Mouse (Mus musculus): Measurements from ENCODE around the gene Nudt2. TPM values are rescaled to one million over a fixed set of nuclear protein-coding genes. Genes with fewer than 3 reads are reported as not detected.

Nudt2 gene
- polyA plus RNA-seq (2012; rRNA removed) (19.1 and 32.6 TPM in 2 replicates), polyA plus RNA-seq (2014; fragmentation: Nextera tagmentation; extraction: Ambion mirVana) (47.7 and 52.8 TPM in 2 replicates)

GRCm38 (mm10) chr4:41464345-41465286 lies at the start of gene Nudt2, which contains the start of gene Kif24:
Gene Nudt2, plus strand, starts transcription at chr4:41465151.
Gene Kif24, minus strand, starts transcription at chr4:41464887.
- peak within 1 kb of the TSS; percentile 3; the same call in 1 of the 2 replicates for H3K27ac ChIP-seq (replicated peaks; ENCODE audit: low read depth, low read length)
- peak within 1 kb of the TSS; percentile 57 for H3K4me3 ChIP-seq (replicated peaks; ENCODE audit: low read length)
- WGBS, result under 1% methylated on average over 61 of the region's 70 CpGs
- DNase-seq (ENCODE audit: low spot score) (peak; percentile 100), ATAC-seq (ENCODE audit: low FRiP score, low read depth) (peak; percentile 98)
- H3K9me3 ChIP-seq (ENCODE audit: control insufficient read depth, low read length), result no peaks in the 10 kb centered on the region
- peak within 1 kb of the TSS; percentile 63 for H3K4me2 ChIP-seq (replicated peaks; ENCODE audit: low read depth, low read length, severe bottlenecking)
- H3K4me1 ChIP-seq (ENCODE audit: control insufficient read depth, insufficient read depth, low read length), result peaks cover 8% of the 10 kb centered on the region; the same call in 1 of the 2 replicates
- no peaks in the 10 kb centered on the region for H3K36me3 ChIP-seq (ENCODE audit: control insufficient read depth, insufficient read depth, low read length)
- H3K9ac ChIP-seq (ENCODE audit: low read depth, low read length, severe bottlenecking), result peak within 1 kb of the TSS; percentile 55
- TF ChIP-seq POLR2A (IDR thresholded peaks at IDR 0.05; ENCODE audit: borderline replicate concordance, extremely low read depth, insufficient read depth, insufficient read length), result 0 out of 2 replicates have a peak, but pooled peaks have one; percentile 88
- H3K27me3 ChIP-seq (ENCODE audit: control insufficient read depth, insufficient read depth, low read length), result no peaks in the 10 kb centered on the region

GRCm38 (mm10) chr4:41416966-41417365 lies 48.0 kb upstream of the Nudt2 start:
- H3K9ac ChIP-seq (ENCODE audit: low read depth, low read length, severe bottlenecking), result no peak overlapping the region
- no peaks in the 10 kb centered on the region for H3K4me1 ChIP-seq (ENCODE audit: control insufficient read depth, insufficient read depth, low read length)
- TF ChIP-seq POLR2A (IDR thresholded peaks at IDR 0.05; ENCODE audit: borderline replicate concordance, extremely low read depth, insufficient read depth, insufficient read length), result no peak
- no peak overlapping the region for H3K27ac ChIP-seq (replicated peaks; ENCODE audit: low read depth, low read length)
- no peak overlapping the region for H3K4me2 ChIP-seq (replicated peaks; ENCODE audit: low read depth, low read length, severe bottlenecking)
- DNase-seq (ENCODE audit: low spot score), result no peak
- H3K9me3 ChIP-seq (ENCODE audit: control insufficient read depth, low read length), result no peaks in the 10 kb centered on the region
- H3K36me3 ChIP-seq (ENCODE audit: control insufficient read depth, insufficient read depth, low read length), result no peaks in the 10 kb centered on the region
- H3K27me3 ChIP-seq (ENCODE audit: control insufficient read depth, insufficient read depth, low read length), result no peaks in the 10 kb centered on the region
- no peak for ATAC-seq (ENCODE audit: low FRiP score, low read depth)
- no peak overlapping the region for H3K4me3 ChIP-seq (replicated peaks; ENCODE audit: low read length)

- no peaks in the 10 kb centered on the region for H3K9me3 ChIP-seq (ENCODE audit: control insufficient read depth, low read length)
- no peak overlapping the region for H3K4me3 ChIP-seq (replicated peaks; ENCODE audit: low read length)
- H3K4me1 ChIP-seq (ENCODE audit: control insufficient read depth, insufficient read depth, low read length), result no peaks in the 10 kb centered on the region
- no peaks in the 10 kb centered on the region for H3K27me3 ChIP-seq (ENCODE audit: control insufficient read depth, insufficient read depth, low read length)
- no peak for DNase-seq (ENCODE audit: low spot score)
- ATAC-seq (ENCODE audit: low FRiP score, low read depth), result no peak
- H3K27ac ChIP-seq (replicated peaks; ENCODE audit: low read depth, low read length), result no peak overlapping the region
- 85% methylated on average over 5 of the region's 5 CpGs for WGBS
- H3K9ac ChIP-seq (ENCODE audit: low read depth, low read length, severe bottlenecking), result no peak overlapping the region
- TF ChIP-seq POLR2A (IDR thresholded peaks at IDR 0.05; ENCODE audit: borderline replicate concordance, extremely low read depth, insufficient read depth, insufficient read length), result no peak
- H3K4me2 ChIP-seq (replicated peaks; ENCODE audit: low read depth, low read length, severe bottlenecking), result no peak overlapping the region
- no peaks in the 10 kb centered on the region for H3K36me3 ChIP-seq (ENCODE audit: control insufficient read depth, insufficient read depth, low read length)
Observed at GRCm38 (mm10) chr4:41438931-41439330, 26.0 kb upstream of the Nudt2 start.

GRCm38 (mm10) chr4:41442790-41443302 lies 22.1 kb upstream of the Nudt2 start:
- Histone ChIP-seq H3K36me3 (ENCODE audit: control insufficient read depth, insufficient read depth, low read length) (no peaks in the 10 kb centered on the region; the same call in 1 of the 2 replicates), H3K9ac (ENCODE audit: low read depth, low read length, severe bottlenecking) (no peak overlapping the region), H3K4me3 (replicated peaks; ENCODE audit: low read length) (no peak overlapping the region), H3K4me2 (replicated peaks; ENCODE audit: low read depth, low read length, severe bottlenecking) (no peak overlapping the region), H3K27me3 (ENCODE audit: control insufficient read depth, insufficient read depth, low read length) (no peaks in the 10 kb centered on the region), H3K4me1 (ENCODE audit: control insufficient read depth, insufficient read depth, low read length) (no peaks in the 10 kb centered on the region), H3K9me3 (ENCODE audit: control insufficient read depth, low read length) (no peaks in the 10 kb centered on the region), H3K27ac (replicated peaks; ENCODE audit: low read depth, low read length) (no peak overlapping the region)
- DNase-seq (ENCODE audit: low spot score), result no peak
- no peak; the same call in 1 of the 2 replicates for ATAC-seq (ENCODE audit: low FRiP score, low read depth)
- TF ChIP-seq POLR2A (IDR thresholded peaks at IDR 0.05; ENCODE audit: borderline replicate concordance, extremely low read depth, insufficient read depth, insufficient read length), result no peak
- WGBS, result 63% methylated on average over 4 of the region's 4 CpGs

GRCm38 (mm10) chr4:41447595-41447994 lies 17.4 kb upstream of the Nudt2 start:
- Histone ChIP-seq H3K4me3 (replicated peaks; ENCODE audit: low read length) (no peak overlapping the region), H3K27me3 (ENCODE audit: control insufficient read depth, insufficient read depth, low read length) (no peaks in the 10 kb centered on the region), H3K9ac (ENCODE audit: low read depth, low read length, severe bottlenecking) (no peak overlapping the region), H3K4me2 (replicated peaks; ENCODE audit: low read depth, low read length, severe bottlenecking) (no peak overlapping the region), H3K9me3 (ENCODE audit: control insufficient read depth, low read length) (no peaks in the 10 kb centered on the region), H3K27ac (replicated peaks; ENCODE audit: low read depth, low read length) (no peak overlapping the region), H3K4me1 (ENCODE audit: control insufficient read depth, insufficient read depth, low read length) (no peaks in the 10 kb centered on the region), H3K36me3 (ENCODE audit: control insufficient read depth, insufficient read depth, low read length) (no peaks in the 10 kb centered on the region; the same call in 1 of the 2 replicates)
- no peak for TF ChIP-seq POLR2A (IDR thresholded peaks at IDR 0.05; ENCODE audit: borderline replicate concordance, extremely low read depth, insufficient read depth, insufficient read length)
- ATAC-seq (ENCODE audit: low FRiP score, low read depth), result no peak
- 89% methylated on average over 2 of the region's 3 CpGs for WGBS
- DNase-seq (ENCODE audit: low spot score), result no peak

Data from limb, embryonic 14.5 days (tissue).